Mouse (Mus musculus) bone marrow macrophage, adult 2 months (primary cell): Measurements from ENCODE around the gene Ifngr1. TPM values are rescaled to one million over a fixed set of nuclear protein-coding genes. Genes with fewer than 3 reads are reported as not detected.

Source experiments
- H3K27ac ChIP-seq: 2 replicates; pipeline ENCODE4 v1.5.1; 2012; ENCODE audit warnings: low read depth, low read length; ENCODE audit not compliant: insufficient read depth
- H3K4me1 ChIP-seq: 2 replicates; pipeline ENCODE4 v1.6.1; 2012; ENCODE audit warnings: low read length; ENCODE audit not compliant: control insufficient read depth, insufficient read depth
- H3K4me3 ChIP-seq: 2 replicates; pipeline ENCODE4 v1.5.1; 2012; ENCODE audit warnings: mild to moderate bottlenecking, low read length, moderate library complexity; ENCODE audit not compliant: insufficient read depth
- CTCF ChIP-seq: IDR thresholded peaks from 2 replicates; pipeline ENCODE4 v1.5.1; 2012; ENCODE audit warnings: low read depth, mild to moderate bottlenecking, low read length, moderate library complexity
- POLR2A ChIP-seq: IDR thresholded peaks from 2 replicates; pipeline ENCODE4 v1.6.1; 2012; ENCODE audit warnings: mild to moderate bottlenecking, low read depth, low read length, borderline replicate concordance
- polyA plus RNA-seq: library from polyadenylated mRNA; stranded (reverse); fragments of >200 nt; gene quantifications from 2 replicates; pipeline ENCODE4 v1.2.4, GENCODE M21; 2012; ENCODE audit not compliant: missing spikeins, insufficient read depth, insufficient read length

Gene Ifngr1
- polyA plus RNA-seq = 346 and 347 TPM in 2 replicates

- H3K27ac ChIP-seq = peak within 1 kb of the TSS; percentile 92
- H3K4me3 ChIP-seq = peak within 1 kb of the TSS; percentile 77
- peaks cover 53% of the 10 kb centered on the region for H3K4me1 ChIP-seq
- TF ChIP-seq POLR2A (no peak), CTCF (no peak)
Measured at GRCm38 (mm10) chr10:19591641-19592441, at the start of gene Ifngr1. TSS of gene Ifngr1 (plus strand) at chr10:19591949.

DNA sequence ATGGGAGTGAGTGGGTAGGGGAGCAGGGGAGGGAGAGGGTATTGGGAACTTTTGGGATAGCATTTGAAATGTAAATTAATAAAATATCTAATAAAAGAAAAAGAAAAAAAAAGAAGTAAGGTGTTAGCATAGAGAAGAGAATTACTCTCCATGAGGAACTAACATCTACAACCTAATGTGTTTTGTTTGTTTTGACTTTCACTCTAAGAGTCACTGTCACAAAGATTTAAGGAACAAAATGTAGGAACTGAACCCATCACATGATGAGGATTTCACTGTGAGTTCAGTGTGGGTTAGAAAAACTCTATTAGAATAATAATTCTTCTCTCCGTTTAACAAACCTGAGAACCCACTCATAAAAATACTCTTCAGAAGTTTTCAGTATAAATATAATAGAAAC lies 44.9 kb upstream of the Ifngr1 start:
- TF ChIP-seq CTCF (no peak), POLR2A (no peak)
- Histone ChIP-seq H3K27ac (peak overlapping the region; percentile 98), H3K4me3 (no peak overlapping the region), H3K4me1 (peaks cover 28% of the 10 kb centered on the region)

- TF ChIP-seq CTCF = no peak
- TF ChIP-seq POLR2A = no peak
- H3K27ac ChIP-seq = peak overlapping the region; percentile 98
Measured at GRCm38 (mm10) chr10:19548016-19548415, 43.7 kb upstream of the Ifngr1 start.

DNA sequence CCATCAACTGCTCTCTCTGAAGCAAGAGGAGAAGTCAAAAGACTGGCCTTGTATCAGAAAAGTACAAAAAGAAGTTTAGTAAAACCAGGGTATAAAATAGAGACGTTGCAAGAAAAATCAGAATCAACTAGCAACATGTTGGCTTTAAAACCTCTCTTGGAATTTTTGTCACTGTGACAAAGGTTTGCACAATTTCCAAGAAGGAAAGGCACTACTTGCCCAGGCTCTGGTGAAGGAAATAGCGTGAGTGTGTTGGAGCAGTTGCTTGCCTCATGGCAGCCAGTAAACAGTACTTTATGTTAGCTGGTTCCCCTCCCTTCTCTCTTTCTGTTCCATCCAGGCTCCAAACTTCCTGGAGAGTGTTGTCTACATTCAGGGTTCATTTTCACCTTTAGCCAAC lies 43.3 kb upstream of the Ifngr1 start:
- peaks cover 32% of the 10 kb centered on the region for H3K4me1 ChIP-seq
- no peak overlapping the region for H3K4me3 ChIP-seq
- no peak for TF ChIP-seq CTCF
- TF ChIP-seq POLR2A = no peak
- peak overlapping the region; percentile 38 for H3K27ac ChIP-seq

More at GRCm38 (mm10) chr10:19548016-19548415, 43.7 kb upstream of the Ifngr1 start:
- Histone ChIP-seq H3K4me1 (peaks cover 32% of the 10 kb centered on the region), H3K4me3 (no peak overlapping the region)

GRCm38 (mm10) chr10:19551585-19551984 lies 40.2 kb upstream of the Ifngr1 start:
- Histone ChIP-seq H3K4me3 (no peak overlapping the region), H3K27ac (no peak overlapping the region), H3K4me1 (peaks cover 33% of the 10 kb centered on the region)
- no peak for TF ChIP-seq POLR2A
- TF ChIP-seq CTCF = no peak

DNA sequence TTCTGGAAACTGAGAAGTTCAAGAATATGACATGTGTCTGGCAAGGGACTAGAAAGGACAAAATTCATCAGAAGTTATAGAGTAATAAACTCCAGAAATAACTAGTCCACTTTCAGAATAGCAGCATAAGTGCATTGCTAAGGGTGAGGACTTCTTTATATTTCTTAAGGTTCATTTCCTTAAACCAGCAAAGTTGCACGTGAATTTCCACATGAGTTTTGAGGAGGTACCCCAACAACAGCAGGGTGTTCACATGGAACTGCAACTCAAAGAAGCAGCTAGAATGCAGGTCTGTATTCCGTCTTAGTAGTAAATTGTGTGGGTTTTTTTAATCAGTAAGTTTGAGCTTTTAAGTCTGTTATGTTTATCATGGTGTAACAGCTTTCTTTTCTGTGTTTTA lies 37.9 kb upstream of the Ifngr1 start:
- no peak overlapping the region for H3K4me3 ChIP-seq
- peaks cover 20% of the 10 kb centered on the region for H3K4me1 ChIP-seq
- no peak overlapping the region for H3K27ac ChIP-seq
- TF ChIP-seq POLR2A = no peak
- no peak for TF ChIP-seq CTCF

DNA sequence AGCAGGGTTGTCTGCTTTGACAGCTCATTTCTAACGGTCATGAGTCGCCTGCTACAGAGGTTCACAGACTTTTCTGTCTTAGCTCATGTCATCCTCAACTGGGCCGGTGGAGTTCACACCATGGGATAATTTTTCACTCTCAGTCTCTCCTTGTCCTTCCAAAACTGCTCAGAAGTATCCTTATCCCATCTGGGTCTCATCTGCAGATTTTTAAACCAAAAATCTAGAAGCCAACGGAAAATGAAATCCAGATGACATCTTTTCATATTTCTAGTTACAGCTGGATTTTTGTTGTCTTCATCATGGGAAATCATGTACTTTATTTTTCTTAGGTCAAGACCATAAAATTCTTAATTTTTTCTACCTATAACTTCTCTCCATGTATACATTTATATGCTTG lies 34.1 kb upstream of the Ifngr1 start:
- TF ChIP-seq CTCF (no peak), POLR2A (no peak)
- no peak overlapping the region for H3K27ac ChIP-seq
- peaks cover 26% of the 10 kb centered on the region for H3K4me1 ChIP-seq
- no peak overlapping the region for H3K4me3 ChIP-seq

GRCm38 (mm10) chr10:19559565-19560165 lies 32.1 kb upstream of the Ifngr1 start:
- Histone ChIP-seq H3K4me1 (peaks cover 32% of the 10 kb centered on the region), H3K4me3 (no peak overlapping the region), H3K27ac (peak overlapping the region; percentile 84)
- TF ChIP-seq CTCF (no peak), POLR2A (no peak)

- H3K4me1 ChIP-seq = peaks cover 32% of the 10 kb centered on the region
- TF ChIP-seq CTCF (no peak), POLR2A (no peak)
- H3K27ac ChIP-seq = peak overlapping the region; percentile 11; the same call in 1 of the 2 replicates
- H3K4me3 ChIP-seq = no peak overlapping the region
Measured at GRCm38 (mm10) chr10:19562598-19562997, 29.2 kb upstream of the Ifngr1 start.

GRCm38 (mm10) chr10:19563443-19563861 lies 28.3 kb upstream of the Ifngr1 start:
- no peak overlapping the region for H3K4me3 ChIP-seq

More at GRCm38 (mm10) chr10:19563443-19563861, 28.3 kb upstream of the Ifngr1 start:
- H3K27ac ChIP-seq = no peak overlapping the region
- TF ChIP-seq CTCF (no peak), POLR2A (no peak)
- H3K4me1 ChIP-seq = peaks cover 31% of the 10 kb centered on the region
